Mouse (Mus musculus) spleen, postnatal 4 days (tissue): ENCODE measurements at regions not wholly inside any gene's neighbourhood (a gene's known extent, or its start where the extent isn't known, plus 50 kb on each side); places are given as distances from the start of the nearest gene placed in this dataset.

Source experiments
- DNase-seq, 2 experiments: peaks; one replicate each; pipeline ENCODE4 v3.0.0; 2022; ENCODE audit warnings: low spot score in 2 of 2

DNA sequence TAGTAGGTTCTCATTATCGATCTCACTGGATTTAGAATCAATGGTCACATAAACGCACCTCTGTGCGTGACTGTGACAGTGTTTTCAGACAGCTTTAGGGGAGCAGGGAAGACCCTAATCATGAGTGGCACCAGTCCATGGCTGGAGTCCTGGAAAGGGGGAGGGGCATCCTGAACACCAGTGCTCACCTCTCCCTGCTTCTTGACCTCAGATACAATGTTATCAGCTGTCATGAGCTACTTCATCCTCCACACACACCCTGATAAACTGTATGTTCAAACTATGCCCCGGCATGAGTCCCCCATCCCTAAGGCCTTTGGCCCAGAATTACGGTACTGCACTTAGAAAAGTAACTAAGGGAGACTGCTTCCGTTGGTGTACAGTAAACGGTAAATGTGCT is 272.2 kb upstream of the Spred2 start:
- no peak for DNase-seq

DNA sequence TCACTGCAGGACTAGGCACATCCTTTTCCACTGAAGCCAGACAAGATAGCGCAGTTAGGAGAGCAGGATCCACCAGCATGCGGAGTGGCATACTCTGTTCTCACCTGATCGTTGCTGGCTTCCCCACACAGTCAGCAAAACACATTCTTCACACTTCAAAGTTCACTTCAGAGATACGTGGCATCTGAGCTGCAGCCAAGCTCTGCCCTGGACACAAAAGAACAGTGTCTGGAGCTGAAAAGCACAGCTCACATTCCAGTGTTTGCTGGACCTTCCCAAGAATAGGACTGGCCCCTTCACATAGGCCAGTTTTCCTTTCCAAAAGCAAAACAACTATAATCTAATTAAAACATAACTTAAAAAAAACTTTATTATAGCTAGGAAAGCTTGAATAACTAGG is 264.7 kb upstream of the Spred2 start:
- DNase-seq = no peak

DNA sequence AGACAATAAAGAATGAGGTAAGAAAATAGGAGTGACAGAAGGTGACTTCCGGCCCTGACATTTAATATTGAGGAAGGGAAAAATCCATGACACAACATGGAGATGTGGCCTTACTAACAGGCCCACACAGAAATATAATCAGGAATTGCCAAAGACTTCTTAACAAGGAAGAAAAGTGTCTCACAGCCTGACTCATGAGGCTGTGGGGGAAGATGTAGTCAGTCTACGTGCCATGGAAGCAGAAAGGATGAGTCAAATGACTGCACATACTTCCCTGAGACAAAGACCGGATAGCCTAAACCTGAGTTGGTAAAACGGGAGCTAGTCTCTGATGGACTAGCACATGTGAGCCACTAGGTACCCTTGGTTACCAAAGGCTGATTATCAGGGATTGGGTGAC is 257.4 kb upstream of the Spred2 start:
- no peak for DNase-seq

DNA sequence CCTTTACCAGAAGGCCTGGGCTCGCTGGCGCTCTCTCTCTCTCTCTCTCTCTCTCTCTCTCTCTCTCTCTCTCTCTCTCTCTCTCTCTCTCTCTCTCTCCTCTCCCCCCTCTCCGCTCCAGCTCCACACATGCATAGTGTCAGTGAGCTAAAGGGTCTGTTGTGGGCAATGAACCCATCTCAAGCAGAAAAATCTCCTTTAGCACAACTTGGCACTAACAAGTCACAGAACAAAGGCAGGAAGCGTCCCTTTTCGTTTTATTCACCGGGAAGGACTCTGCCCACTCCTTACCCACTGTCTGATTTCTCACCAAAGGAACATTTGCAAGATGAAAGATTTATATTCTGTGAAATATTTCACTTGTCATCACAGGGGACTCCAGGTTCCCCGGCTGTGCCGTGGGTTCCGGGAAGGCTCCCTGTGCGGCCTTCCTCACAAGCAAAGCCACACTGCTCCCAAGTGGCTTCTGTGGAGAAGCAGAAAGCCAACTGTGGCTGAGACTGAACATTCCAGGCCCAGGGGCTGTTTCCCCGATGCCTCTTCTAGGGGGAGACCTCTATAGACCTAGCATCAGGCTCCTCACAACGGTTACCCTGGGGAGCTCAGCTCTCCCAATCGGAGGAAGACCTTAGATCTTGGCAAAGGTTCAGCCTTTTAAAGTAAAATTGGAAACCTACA is 253.2 kb upstream of the Spred2 start:
- no peak for DNase-seq

DNA sequence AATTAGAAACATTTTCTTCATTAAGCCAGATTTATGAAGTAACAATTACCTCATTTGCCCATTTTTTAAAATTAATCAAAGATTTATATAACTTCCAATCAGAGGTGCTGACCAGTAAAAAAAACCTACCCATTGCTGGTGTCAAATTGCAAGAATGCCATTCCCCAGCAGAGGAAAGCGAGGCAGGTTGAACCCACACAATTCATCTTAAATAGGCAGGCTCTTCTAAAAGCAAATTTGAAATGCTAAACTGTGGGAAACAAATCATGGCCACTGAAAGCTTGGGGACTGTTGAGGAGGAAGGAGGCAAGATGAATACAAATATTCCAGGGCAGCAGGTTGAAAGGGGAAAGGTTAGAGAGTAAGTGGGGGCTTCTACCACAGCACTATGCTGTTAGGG is 251.2 kb upstream of the Spred2 start:
- no peak for DNase-seq

DNA sequence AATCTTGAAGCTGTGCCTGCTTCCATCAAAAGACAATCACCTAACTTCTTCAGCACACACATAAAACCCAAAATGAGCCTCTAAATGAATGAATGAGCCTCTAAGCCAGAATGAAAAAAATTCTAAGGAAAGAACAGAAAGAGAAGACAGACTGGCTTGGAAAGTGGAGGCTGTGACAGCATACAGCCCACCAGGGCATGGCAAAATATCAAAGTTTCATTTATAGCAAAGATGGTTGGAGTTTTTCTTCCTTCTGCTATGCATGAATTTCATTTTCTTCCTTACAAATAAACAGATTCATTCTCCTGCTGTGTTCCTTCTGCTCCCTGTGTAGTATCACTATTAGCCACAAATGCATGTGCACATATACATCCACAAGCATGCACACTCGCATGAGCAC is 247.7 kb upstream of the Spred2 start:
- no peak for DNase-seq

DNA sequence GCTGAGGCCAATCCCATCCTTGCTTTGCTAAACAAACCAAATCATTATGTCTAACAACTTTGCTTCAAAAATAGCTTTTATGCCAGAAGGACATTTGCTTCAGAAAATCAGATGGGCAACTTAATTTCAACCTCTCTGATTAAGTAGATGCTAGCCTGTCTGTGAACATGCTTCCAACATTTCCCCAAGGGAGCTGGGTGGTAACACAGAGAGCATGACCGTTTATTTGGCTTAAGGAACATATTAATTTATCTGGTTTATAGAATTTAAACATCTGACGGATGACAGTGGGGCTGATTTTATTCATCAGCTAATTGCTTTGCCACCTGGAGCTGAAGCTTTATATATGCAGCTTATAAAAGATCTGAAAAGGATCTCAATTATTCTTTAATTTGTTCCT is 245.1 kb upstream of the Spred2 start:
- DNase-seq = no peak

DNA sequence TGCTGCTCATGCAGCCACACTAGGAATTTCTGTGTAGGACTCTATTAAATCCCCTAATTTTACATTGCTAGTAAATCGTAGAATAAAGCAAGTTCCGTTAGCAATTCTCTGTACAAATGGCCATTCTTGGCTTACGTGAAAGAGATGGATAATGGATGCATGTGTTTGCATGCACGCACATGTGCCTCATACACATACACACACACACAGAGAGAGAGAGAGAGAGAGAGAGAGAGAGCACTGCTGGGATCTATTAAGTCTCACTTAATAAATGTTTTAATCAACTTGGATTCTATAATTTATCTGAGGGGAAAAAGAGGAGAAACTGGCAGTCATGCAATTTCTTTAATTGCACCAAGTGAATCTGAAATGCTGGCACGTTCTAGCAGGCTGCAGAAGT is 244.5 kb upstream of the Spred2 start:
- DNase-seq = no peak

DNA sequence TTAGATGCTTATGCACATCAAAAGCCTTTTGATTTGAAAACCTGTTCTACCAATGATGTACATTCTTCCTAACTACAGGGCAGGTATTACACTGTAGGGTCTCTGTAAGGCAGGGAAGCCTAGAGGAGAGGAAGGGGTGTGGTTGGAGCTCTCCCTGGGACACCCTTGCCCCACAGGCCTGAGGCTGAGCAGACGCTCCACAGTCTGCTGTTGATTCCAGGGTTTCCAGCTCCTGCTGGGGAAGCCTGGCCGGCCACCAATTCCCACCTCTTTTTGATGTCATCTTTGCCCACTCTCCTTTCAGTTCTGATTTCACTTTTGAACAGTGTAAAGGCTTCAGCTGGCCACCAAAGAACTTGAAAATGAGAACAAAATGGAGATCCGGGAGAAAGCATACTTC is 223.0 kb upstream of the Spred2 start:
- no peak for DNase-seq

DNA sequence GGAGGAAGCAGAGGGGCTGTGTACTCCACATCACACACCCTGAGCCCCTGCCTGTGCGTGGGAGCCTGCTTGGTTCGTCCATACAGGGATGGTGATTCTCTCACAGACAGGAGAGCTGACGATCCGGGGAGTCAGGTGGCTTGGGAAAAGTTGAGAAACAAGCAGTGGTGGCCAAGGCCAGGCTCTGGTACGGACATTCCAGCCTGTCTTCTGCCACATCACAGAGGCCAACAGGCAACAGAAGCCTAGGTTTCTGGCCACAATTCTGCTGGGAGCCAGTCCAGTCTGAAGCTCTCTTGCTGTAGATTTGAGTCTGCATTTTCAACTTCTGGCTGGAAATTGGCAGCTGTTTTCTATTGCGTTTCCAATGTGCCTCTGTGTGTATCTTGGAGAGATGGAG is 215.4 kb upstream of the Spred2 start:
- no peak for DNase-seq

DNA sequence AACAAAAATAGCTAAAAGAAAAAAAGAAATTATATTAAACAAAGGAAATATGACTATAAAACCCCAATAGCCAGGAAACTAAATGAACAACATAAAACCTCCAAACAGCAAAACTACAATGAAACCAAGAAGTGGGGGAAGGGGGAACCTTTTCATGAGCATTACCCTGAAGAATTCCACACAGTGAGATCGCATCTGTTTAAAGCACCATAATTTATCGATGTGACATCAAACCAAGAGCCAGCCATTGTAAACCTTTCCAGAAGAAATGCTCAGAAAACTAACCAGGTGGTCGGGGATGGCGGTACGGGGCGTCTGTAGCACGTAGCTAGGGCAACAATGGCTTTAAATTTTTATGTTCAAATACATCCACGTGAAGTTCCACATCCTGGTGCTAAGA is 214.8 kb upstream of the Spred2 start:
- DNase-seq = no peak

DNA sequence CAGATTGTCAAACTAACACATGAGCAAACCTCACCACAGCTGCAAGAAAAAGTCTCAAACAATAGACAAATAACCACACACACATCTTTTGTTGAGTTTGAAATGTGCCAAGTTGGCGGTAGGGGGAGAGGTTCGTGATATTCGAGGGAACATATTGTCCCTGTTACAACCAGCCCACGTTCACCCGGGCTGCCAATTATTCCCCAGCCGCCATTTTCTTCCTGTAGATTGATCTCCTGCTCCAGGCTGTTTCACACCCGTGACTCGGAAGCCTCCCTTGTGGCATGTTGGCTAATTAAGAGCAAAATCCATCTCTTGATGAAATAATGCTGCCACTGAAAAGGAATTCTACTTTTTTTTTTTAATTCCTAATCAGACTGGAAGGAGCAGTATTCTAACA is 211.1 kb upstream of the Spred2 start:
- DNase-seq = no peak

DNA sequence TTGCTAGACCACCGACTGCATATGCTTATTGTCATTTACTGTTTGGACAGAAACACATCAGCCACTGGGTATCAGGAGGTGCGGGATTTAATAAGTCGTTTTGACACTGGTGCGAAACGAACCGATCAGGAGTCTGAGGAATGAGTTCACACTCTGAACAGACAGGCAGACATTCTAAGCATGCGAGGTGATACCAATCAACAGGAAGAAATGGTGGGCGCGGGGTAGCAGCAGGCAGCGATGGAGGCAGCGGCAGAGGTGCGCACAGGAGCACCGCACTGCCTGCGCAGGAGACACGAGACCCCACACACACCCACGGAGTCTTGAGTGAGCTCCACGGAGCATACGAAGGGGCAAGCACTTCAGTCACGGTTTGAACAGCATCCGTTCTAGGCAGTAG is 210.6 kb upstream of the Spred2 start:
- DNase-seq = no peak

DNA sequence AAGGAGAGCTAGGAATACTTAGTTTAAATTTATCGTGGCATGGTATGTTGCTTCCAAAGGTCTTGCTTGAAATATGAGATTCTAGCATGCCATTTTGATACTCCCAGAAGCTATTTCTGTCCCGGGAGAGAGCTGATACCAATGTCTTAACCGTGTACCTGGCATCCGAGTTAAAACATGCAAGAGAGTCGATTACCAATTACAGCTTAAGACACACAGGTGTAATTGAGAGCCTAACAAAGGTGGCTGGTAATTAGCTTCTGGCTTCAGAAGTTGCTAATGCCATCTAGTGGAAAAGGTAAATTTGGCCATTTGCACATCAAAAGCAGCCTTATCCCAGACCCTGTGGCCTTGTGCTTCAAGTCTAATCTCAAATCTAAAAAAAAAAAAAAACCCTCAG is 210.0 kb upstream of the Spred2 start:
- DNase-seq = no peak

DNA sequence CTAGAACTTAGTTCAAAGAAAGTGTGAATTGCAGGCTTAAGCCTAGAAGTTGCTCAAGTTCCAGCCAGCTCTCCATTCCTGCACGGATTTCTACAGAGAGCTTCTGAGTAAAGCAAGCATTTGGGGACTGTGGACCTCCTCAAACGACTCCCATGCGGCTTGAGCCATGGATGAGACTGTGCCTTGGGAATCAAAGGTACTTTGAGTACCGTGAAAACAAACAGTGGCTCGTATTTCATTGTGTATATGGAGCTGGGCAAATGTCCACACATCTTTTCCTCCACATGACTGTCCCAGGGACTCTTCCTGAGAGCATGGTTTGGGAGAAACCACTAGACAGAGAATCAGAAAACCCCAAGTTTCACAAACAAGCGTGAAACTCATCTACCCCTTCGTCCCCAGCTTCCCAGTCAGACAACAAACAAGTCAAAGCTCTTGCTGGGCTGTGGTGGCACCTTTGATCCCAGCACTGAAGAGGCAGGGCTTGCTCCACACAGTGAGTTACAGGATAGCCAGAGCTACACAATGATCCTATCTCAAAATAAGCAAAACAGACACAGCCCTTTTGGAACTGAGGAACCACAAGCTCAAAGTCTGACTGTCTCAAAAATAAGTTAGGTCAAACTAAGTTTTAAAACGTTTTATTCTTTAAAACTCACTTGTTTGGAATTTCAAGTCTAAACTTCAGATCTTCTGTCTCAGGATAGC is 209.1 kb upstream of the Spred2 start:
- DNase-seq = no peak

DNA sequence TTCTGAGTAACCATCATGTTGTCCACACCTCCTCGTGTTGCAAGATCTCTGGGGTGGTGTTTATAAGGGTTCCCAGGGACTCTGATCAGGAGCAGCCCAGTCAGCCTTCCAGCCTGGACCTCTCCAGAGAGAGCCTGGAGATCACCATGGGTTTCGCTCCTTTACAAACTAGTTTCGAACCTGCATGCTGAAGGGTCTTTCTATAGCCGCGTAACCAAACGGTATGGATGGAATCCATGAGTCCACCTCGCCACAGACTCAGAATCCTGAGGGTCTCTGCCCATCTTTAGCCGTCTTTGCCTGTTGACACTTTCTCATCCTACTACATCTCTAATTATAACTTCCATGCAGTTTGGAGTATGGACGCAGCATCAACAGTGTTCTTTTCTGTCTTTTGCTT is 206.0 kb upstream of the Spred2 start:
- no peak for DNase-seq

DNA sequence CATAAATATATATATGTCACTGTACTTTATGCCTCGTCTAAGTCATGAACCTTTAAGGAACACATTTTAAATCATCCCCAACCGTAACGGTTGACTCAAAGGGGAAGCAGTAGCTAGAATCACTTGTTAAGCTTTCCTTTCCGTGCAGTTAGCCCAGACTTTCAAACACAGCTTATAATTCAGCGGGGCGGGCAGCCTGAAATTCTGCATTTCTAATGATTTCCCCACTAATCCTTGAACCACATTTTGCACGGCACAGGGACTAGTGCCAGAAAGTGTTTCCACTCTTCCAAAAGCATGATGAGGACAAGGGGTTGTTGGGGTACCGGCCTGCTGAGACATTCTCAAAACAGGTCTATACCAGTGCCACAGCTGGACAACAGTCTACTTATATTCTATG is 195.1 kb upstream of the Spred2 start:
- no peak for DNase-seq

DNA sequence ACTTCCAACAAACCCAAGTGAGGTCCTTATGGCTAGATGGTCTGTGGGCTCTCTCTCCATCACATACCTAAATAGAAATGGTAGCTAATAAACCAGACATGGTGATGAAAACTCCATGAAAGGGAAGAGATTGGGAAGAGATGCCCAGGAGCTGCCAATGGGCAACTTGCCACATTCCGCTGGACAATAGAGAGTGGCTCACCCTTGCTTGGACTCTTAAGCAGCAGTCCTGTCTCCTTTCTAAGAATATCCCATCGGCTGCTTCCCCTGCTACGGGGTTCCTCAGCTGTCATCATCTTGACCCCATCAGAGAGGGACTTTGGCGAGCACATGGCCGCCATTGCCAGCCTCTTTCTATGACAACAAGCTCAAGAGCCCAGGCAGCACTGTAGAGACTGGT is 193.4 kb upstream of the Spred2 start:
- DNase-seq = no peak

DNA sequence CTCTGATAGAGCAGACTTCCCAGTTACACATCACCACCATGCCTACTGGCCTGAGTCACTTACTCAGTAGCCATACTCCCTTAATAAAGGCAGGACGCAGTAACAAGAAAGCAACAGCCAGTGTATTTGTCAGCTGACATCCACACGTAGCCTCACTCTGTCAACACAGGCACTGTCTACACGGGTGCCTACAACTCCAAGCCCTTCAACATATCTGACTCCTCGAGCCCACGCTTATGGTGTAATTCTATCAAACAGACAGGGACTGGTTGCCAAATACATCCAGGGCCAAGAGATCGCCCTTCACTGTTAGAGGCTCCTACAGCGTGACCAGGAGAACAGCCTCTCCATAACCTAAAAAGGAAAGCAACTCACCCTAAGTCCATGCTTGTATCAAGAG is 188.1 kb upstream of the Spred2 start:
- DNase-seq = no peak

DNA sequence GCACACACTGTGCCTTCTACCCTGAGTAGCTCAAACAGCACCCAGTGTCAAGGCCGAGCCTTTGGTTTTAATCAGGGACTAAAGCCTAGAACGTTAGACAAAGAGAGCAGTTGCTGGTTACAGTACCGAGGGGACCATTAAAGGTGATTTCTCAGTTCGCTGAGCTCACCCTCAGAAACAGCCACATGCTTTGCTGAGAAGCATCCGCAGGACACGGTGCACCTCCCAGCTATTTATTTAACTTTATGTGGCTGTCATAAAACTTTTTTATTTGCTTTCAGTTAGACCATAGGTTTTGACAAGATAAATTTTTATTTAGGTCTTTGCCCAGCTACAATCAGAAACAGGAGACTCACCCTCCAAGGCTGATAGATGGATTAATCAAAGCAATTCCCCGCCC is 187.2 kb upstream of the Spred2 start:
- DNase-seq = no peak

DNA sequence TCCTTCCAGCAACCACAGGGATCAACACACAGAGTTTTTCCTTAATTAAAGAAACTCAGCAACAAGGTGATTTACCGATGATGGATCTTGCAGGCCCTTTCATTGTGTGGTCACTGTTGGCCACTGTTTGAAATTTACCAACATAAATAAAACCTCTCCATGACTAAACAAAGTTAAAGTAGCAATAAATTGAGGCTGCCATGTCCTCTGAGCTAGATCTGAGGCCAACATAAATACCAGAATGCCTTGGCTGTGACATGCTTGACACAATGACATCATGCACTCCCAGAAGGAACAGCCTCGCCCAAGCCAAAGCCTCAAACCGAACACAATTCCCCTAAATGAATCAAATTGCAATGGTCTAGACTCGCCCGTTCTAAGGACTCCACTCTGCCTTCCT is 186.8 kb upstream of the Spred2 start:
- no peak for DNase-seq

DNA sequence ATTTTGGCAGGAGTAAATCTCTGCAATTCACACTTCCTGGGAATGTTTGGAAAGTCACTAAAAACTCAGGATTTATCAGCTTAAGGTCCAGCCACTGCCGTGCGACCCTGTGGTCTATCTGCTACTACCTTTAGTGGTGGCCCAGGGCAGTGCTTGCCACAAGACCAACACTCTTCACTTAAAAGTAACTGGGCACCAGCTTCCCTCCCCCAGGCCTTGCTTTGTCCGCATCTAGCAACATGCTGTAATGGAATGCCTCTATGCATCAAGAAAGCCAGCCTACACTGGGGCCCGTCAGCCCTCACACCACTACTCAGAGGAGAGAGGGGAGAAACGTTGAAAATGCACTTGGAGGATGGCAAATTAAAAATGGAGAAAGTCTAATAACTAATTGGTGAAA is 186.4 kb upstream of the Spred2 start:
- DNase-seq = no peak

DNA sequence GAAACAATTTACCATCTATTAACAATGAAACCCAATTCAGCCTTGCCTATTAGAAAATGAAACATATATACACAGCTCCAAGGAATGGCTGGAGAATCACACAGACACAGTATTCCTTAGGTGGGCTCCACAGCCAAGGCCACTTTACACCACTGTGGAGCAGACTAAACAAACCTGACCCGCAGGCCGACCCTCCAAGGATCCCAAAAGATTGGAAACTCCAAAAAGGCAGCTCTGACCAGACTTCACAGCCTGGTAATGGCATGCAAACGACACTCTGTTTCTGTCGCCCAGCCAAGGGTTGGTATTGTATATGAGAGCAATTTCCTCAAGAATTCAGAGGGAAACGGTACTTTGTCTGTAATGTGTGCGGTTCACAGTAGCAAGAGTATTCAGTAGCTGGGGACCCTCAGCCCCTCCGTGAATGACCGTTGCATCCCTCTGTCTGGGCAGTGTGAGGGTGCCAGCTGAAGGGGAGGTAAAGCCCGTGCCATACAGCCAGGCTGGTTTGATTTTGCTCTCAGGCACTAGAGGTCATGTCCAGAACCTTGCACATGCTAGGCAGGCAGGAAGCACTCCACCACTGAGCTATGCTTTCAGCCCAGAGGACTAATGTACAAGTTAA is 184.5 kb upstream of the Spred2 start:
- no peak for DNase-seq

DNA sequence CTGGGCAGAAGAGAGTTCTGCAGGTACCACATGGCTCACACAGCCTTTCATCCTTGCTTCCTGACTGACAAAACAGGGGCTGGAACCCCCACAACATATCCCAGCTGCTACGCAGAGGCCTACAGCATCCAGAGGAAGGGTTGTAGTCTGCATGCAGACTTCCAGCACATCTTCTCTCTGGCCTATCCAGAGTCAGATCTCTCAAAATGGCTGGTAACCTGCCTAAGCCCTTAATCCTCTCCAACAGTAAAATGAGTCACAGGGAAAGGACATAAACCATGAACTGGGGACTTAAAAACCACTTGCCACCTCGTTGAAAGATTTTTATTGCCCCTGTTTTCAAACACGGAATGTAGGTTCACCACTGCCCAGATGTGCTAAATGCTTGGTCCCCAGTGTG is 183.6 kb upstream of the Spred2 start:
- no peak for DNase-seq
